Mouse (Mus musculus) kidney, postnatal 36 days (tissue): Measurements from ENCODE around the gene Lrwd1.

Experiments
- DNase-seq, 2 experiments: peaks; one replicate each; pipeline ENCODE4 v3.0.0; 2021 to 2022; ENCODE audit warnings: mixed read lengths in 2 of 2

The Lrwd1 gene

DNA sequence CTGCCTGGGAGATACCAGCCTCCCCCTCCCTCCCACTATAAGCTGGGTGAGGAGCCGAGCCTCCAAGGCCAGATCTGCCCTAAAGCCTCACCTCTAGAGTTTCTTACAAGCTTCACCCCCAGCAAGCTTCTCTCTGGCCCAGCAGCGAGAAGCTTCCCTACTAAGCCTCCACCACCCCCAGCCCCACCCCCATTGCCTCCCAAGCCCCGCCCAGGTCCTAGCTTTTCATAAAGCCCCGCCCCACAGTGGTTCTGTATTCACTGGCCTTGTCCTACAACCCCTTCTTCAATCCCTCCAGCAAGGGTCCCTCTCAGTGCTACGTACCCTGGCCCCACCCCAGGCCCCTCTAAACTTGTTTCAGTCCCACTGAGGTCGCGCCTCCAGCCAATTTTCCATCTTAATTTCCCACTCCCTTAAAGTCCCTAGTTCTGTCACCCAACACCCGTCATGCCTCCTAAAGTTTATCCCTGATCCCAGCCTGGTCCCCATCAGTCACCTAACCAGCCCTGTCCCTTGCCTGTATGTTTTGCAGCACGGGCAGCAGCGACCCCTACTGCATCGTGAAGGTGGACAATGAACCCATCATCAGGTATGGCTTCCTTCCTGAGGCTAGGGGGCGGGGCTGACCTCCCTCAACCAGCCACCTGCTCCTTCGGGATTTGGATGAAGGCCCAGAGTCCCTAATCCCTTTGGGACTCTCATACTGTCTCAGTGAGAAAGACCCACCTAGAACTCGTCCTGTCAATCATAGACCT is 46.9 kb downstream of the Lrwd1 start:
- peak in 1 of 2 experiments; percentile 50 for DNase-seq

DNA sequence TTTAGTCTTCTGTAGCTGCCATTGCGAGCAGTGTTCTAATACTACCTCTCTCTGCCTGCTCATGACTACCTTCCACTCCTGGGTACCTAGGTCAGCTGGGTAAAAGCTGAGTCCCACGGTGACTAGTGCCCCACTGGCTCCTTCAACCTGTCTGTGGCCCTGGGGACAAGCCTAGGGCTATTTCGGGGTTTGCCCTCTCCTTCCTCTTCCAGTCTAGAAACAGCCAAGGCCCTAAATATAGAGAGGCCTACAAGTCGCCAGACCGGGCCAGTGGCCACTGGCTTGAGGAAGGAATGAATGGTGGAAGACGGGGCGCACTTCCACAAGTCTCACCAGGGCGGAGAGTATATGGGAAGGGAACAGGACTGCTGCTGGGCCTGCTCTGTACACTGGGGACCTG is 49.6 kb downstream of the Lrwd1 start:
- no peak for DNase-seq

DNA sequence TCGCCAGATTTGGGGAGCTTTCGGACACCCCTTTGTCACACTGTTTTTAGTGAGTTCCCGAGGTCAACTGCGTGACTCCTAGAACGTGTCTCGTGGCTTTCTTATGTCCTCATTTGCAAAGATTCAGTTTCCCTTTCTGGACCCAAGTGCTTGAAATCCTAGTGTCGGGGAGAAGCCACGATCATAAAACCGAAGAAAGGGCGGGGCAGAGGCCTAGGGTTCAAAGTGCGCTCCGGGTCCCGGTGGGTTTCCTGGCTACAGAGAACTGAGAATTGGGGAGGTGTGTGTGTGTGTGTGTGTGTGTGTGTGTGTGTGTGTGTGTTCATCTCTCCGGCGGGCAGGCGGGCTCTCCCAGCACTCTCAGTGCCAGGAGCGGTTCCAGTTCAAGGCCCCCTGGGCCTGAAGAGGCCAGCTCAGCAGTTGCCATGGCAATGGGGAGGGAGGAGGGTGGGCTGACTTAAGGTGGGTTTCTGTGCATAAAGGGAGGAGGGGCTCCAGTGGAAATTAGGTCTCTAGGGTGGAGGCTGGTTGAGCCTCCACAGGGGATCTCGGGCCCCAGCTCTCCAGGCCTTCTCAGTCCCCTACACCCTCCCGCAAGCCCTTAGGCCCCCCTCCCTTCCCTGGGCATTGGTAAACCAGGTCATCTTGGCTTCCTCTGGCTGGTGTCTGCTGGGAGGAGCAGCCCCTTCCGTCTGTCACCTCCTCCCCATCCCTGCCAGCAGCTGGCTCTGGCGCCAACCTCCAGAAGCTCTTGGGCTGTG is 50.8 kb downstream of the Lrwd1 start:
- DNase-seq, result peak in 1 of 2 experiments; percentile 41

DNA sequence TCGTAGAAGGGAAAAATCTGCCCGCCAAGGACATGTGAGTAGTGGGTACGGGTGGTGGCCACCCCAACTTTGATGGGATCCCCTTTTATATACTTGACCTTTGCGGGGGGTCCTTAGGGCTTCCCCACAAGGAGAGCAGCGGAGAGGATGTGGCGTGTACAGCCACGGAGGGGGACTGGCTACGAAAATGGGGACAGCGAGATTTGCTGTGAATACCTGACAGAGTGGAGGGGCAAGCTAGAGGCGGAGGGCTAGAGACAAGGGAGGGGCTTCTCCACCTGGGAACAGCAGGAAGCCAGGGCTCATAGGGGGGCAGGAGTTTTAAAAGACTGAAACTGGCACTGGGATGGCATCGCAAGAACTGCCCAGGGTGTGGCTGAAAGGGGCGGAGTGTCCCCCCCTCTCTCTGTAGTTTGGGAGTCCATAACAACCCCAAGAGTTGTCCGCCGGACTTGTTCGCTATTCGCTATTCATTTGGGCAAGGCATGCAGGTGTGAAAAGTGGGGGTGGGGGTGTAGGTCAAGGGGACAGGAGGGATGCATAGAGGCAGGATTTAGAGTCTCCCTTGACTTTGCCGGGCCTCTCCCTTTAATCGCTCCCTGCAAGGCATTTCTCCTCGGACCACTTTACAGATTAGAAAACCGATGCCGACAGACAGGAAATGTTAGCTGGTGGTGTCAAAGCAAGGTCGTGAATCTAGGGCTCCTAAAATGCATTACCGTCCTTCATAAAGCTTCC is 51.6 kb downstream of the Lrwd1 start:
- peak in 1 of 2 experiments; percentile 38 for DNase-seq

DNA sequence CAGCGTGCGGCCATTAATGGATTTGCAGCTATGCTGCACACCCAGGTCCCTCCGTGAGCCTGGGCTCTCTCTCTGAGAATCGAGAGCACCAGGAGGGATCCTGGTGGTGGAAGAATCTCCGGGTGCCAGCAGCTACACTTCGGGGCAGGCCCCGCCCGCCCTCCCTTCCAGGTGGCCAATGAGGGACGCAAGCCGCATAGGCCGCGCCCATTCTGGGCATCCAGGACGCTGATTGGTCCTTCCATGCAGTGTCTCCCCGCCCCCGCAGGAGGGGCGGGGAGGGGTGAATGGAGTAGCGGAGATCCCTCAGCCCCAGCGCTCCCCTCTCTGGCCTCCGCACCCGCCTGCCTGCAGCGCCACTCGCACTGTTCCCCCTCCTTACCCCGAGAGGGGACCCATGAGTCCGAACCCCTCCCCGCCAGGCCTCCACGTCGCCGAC is 52.2 kb downstream of the Lrwd1 start, which contains the start of gene Rasa4:
Gene Rasa4 (plus strand): TSS at position 248 of the 439 bp plus-strand sequence.
- peak; percentile 95 to 96 for DNase-seq

DNA sequence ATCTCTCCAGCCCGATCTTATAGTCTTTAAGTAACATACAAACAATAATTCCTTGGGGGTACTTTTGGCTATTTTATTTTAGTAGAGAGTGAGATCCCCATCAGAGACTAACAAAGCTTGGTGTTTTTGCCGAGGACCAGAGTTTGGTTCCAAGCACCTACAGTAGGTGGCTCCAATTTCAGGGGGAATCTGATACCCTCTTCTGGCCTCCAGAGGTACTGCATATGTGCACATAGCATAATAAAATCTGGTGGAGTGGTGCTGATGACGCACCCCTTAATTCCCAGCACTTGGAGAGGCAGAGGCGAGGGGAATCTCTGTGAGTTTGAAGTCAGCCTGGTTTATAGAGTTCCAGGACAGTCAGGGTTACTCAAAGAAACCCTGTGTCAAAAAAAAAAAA is 53.5 kb downstream of the Lrwd1 start:
- no peak for DNase-seq

DNA sequence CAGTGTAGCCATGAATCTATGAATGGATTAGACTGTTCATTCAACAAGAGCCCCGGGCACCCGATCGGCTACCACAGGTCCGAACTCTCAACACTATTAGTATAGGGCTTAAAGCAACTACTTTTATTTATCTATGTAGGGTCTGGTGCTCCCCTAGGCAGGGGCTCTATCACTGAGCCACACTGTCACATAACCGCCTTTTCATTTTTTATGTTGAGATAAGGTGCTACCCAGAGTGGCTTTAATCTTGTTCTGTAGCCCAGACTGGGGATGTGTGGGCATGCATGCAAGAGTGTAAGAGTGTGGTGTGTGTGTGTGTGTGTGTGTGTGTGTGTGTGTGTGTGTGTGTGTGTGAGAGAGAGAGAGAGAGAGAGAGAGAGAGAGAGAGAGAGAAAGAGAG is 57.7 kb downstream of the Lrwd1 start:
- no peak for DNase-seq

DNA sequence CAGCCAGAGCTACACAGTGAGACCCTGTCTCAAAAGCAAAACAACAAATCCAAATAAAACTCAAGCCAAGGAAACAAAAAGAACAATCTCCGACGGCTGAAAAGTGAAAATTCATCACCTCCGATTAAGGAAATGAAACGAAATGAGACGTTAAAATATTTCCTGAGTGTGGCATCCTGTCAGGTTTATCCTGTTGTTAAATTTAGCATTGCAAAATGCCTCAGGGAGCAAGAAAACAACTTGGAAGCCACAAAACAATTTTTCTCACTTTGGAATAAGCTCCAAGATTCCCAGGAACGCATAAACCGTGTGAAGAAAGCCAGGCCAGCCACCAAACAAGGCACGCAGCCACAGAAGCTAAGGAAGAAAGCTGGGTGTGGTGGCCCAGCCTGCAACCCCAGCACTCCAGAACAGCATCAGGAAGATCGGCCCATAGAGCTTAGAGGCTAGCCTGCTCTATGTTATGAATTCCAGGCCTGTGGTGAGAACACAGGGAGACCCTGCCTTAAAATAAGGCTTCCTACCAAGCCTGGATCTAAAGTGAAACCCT is 58.8 kb downstream of the Lrwd1 start:
- peak; percentile 40 to 47 for DNase-seq

DNA sequence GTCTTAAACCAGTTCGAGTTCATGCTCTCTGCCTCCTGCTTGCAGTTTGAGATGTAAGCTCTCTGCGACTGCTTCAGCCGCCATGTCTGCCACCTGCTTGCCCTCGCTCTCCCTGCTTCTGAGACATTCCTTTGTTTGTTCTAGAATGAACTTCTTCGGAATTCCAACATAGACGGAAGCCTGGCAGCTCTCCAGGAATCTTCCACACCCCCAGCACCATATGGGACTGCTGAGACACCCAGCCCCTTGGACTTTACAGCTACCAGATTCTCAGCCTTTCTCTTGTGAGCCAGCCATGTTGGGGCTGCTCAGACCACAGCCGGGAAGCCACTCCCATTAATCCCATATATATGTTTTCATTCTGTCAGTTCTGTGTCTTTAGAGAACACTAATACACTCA is 59.6 kb downstream of the Lrwd1 start:
- peak in 1 of 2 experiments; percentile 39 for DNase-seq

DNA sequence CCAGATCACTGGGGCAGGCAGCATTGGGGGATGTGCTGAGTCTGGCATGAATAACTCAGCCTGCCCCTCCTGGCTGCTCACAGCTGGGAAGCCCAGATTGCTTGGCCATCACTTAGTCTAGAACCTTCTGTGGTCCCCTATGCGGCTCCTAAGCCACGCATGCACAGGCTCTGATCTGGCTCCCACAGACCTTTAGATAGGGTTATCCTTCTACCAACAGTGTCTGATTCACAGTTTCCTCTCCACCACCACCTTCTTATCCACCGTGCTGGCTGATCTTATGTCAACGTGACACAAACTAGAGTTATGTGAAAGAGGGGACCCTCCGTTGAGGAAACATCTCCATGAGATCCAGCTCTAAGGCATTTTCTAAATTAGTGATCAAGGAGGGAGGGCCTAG is 60.8 kb downstream of the Lrwd1 start:
- DNase-seq, result no peak

DNA sequence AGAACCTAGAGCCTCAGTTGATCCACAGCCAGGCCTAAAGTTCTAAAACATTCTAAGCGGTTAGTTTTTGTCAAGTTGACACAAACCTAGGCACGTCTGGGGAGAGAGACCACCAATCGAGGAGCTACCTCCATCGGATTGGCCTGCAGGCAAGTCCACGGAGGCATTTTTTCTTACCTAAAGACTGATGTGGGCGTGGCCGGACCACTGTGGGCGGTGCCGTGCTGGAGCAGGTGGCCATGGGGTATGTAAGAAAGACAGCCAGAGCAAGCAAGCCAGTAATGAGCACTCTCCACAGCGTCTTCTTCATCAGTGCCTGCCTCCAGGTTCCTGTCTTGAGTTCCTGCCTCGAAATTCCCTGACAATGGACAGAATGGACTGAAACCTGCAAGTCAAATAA is 62.3 kb downstream of the Lrwd1 start:
- no peak for DNase-seq

DNA sequence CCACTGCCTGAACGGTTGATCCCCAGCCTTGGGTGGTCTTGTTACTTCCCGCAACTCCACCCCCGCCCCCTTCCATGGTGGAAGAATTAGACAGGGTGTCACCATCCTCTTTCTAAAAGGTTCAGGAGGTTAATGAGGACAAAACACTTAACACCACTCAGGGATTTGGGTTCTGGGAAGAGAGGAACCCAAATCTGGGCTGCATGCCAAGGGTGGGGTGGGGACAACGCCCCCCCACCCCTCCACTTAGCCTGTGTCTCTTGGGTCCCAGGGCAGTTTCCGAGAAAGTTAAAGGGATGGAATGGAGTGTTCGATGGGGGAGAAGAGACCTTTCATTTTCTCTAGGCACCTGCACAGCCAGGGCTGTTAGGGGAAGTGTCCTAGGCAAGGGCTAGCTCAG is 62.8 kb downstream of the Lrwd1 start:
- no peak for DNase-seq
